Mouse (Mus musculus) intestine, embryonic 16.5 days (tissue): ENCODE data around the gene Chrnd. TPM values are rescaled to one million over a fixed set of nuclear protein-coding genes. Genes with fewer than 3 reads are reported as not detected.
A peak's percentile ranks its signal among the peaks of the same experiment; 100 is the strongest.

ENCODE experiments used
- ATAC-seq: fragments of 200-750 bp; cut with Nextera tagmentation; 2 replicates; pipeline ENCODE4 v1.8.0; 2017; ENCODE audit warnings: moderate TSS enrichment, moderate library complexity
- H3K27ac ChIP-seq: fragments of 300-500 bp; sonication (generic); 2 replicates; pipeline ENCODE4 v1.5.1; 2014; ENCODE audit warnings: mild to moderate bottlenecking, low read length
- H3K27me3 ChIP-seq: fragments of 300-500 bp; sonication (generic); replicated peaks from 2 replicates; pipeline ENCODE4 v1.6.1; 2014; ENCODE audit warnings: low read length, control low read depth, mixed read lengths; ENCODE audit not compliant: control insufficient read depth, insufficient read depth
- H3K36me3 ChIP-seq: fragments of 300-500 bp; sonication (generic); 2 replicates; pipeline ENCODE4 v1.6.1; 2014; ENCODE audit warnings: low read length, control low read depth; ENCODE audit not compliant: control insufficient read depth, insufficient read depth
- H3K4me1 ChIP-seq: fragments of 300-500 bp; sonication (generic); 2 replicates; pipeline ENCODE4 v1.6.1; 2014; ENCODE audit warnings: low read length, control low read depth, mixed read lengths; ENCODE audit not compliant: control insufficient read depth, insufficient read depth
- H3K4me2 ChIP-seq: fragments of 300-500 bp; sonication (generic); 2 replicates; pipeline ENCODE4 v1.6.1; 2014; ENCODE audit warnings: low read depth, low read length, control low read depth
- H3K4me3 ChIP-seq: fragments of 300-500 bp; sonication (generic); 2 replicates; pipeline ENCODE4 v1.5.1; 2014; ENCODE audit warnings: mild to moderate bottlenecking, low read length
- H3K9ac ChIP-seq: fragments of 300-500 bp; sonication (generic); 2 replicates; pipeline ENCODE4 v1.6.1; 2014; ENCODE audit warnings: low read depth, low read length
- H3K9me3 ChIP-seq: fragments of 300-500 bp; sonication (generic); 2 replicates; pipeline ENCODE4 v1.6.1; 2016; ENCODE audit warnings: low read length, control low read depth; ENCODE audit not compliant: control insufficient read depth
- WGBS: fragments of 180-500 bp; shearing (Covaris S2); extraction: QIAGEN DNeasy Blood & Tissue Kit; methylation state at CpG from one replicate; pipeline ENCODE4 v1.1.7; 2014; 5-methylcytosine and 5-hydroxymethylcytosine counted together
- polyA plus RNA-seq: library from polyadenylated mRNA; unstranded; fragments of >200 nt; fragmentation: Nextera tagmentation; extraction: Ambion mirVana; gene quantifications from 2 replicates; pipeline ENCODE4 v1.2.1, GENCODE M21; 2015

Chrnd gene
- polyA plus RNA-seq, 1 experiment from 2014 or later, result not detected

DNA sequence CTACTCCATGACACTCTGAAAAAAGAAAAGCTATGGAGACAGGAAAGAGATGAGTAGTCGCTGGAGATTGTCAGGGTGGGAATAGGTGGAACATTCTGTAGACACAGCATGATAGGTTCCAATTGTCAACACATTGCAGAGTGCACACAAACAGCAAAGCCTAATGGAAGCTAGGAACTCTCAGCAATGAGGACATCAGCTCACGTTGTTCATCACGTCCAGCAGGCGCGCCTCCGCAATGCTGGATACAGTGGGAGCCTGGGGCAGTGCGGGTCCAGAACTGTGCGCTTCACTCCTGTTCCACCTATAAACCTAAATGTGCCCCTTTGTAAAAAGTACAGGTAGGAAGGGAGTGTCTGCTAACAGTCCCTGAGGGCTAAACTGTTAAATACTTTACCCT, 52.6 kb downstream of the Chrnd start:
- ATAC-seq, result no peak
- no peaks in the 10 kb centered on the region for H3K9me3 ChIP-seq
- WGBS, result 89% methylated on average over 8 of the region's 8 CpGs

DNA sequence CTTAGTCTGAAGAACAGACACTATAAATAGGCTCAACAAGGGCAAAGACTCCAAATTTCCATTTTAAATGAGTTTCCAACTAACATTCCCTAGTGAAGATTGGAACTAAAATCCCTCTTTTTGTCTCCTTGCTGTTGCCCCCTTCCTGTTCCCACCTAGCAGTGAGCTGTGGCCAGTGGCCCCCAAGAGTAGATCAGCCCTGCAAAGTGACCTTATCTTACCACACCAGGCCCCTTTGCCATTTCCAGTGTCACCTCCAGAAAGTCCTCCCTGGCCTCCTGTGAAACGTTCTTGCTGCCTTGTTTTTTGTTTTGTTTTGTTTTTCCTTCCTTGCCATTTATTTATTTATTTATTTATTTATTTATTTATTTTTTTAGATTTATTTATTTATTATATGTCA, 55.0 kb downstream of the Chrnd start:
- Histone ChIP-seq H3K27ac (no peak overlapping the region), H3K36me3 (no peaks in the 10 kb centered on the region), H3K27me3 (no peaks in the 10 kb centered on the region), H3K4me2 (no peak overlapping the region), H3K9ac (no peak overlapping the region), H3K4me1 (no peaks in the 10 kb centered on the region), H3K9me3 (no peaks in the 10 kb centered on the region), H3K4me3 (no peak overlapping the region)
- WGBS, result 31% methylated on average over 1 of the region's 1 CpGs
- ATAC-seq, result no peak

More for the DNA sequence above, 52.6 kb downstream of the Chrnd start:
- Histone ChIP-seq H3K9ac (no peak overlapping the region), H3K4me3 (no peak overlapping the region), H3K27me3 (no peaks in the 10 kb centered on the region), H3K4me1 (no peaks in the 10 kb centered on the region), H3K27ac (no peak overlapping the region), H3K4me2 (no peak overlapping the region), H3K36me3 (no peaks in the 10 kb centered on the region)

DNA sequence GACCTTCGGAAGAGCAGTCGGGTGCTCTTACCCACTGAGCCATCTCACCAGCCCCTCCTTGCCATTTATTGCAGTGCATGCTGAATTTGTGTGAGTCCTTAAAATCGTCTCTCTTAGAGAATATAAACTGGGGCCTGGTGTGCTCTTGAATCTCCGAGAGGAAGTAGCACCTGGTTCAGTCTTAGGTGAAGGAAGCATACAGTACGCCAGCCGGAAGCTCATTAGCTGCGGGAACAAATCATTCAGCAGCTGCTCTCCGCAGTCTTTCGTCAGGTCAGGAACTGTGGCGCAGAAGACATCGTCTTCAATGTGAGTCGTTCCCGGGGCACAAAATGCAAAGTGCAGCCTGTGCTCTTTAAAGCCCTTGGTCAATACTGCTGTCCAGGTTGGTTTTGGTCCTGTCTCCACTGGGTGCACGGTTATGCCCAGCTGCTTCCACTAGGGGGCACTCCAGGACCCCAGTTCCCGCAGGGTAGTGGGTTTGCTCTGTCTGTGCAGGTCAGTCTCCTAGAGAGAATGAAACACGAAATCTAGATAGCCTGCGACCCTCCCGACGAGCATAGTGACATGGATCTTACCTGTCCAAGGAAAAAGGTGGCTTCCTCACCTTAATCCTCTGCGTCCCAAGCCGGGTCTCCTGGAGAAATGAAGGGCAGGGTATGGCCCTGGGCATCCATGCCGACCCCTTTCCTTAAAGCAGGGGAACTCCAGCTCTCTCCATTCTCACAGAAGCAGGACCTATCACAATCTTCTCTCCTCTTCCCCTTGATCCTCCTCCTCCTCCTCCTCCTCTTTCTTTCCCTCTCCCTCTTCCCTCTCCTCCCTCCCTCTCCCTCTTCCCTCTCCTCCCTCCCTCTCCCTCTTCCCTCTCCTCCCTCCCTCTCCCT, 55.8 kb downstream of the Chrnd start:
- Histone ChIP-seq H3K4me1 (no peaks in the 10 kb centered on the region), H3K4me2 (peak overlapping the region; percentile 36), H3K36me3 (no peaks in the 10 kb centered on the region), H3K9ac (no peak overlapping the region), H3K9me3 (no peaks in the 10 kb centered on the region), H3K27me3 (no peaks in the 10 kb centered on the region), H3K4me3 (no peak overlapping the region), H3K27ac (no peak overlapping the region)
- ATAC-seq, result peak; percentile 86
- WGBS, result 23% methylated on average over 22 of the region's 22 CpGs

Other genes with a start within 250 kb of the Chrnd start
- not detected in 2 replicates for gene Alppl2, start 100.7 kb upstream of the Chrnd start, polyA plus RNA-seq
- 256 and 345 TPM in 2 replicates for gene Alpi, start 89.0 kb upstream of the Chrnd start, polyA plus RNA-seq
- 0.10 TPM in 1 of 2 replicates, not detected in the other for gene Akp3, start 65.6 kb upstream of the Chrnd start, polyA plus RNA-seq
- gene Ecel1, start 34.1 kb upstream of the Chrnd start, polyA plus RNA-seq, result 0.95 and 1.1 TPM in 2 replicates
- not detected in 2 replicates for gene Prss56, start 7.3 kb upstream of the Chrnd start, polyA plus RNA-seq
- gene Chrng, start 14.1 kb downstream of the Chrnd start, polyA plus RNA-seq, result 0.13 and 0.21 TPM in 2 replicates
- 161 and 172 TPM in 2 replicates for gene Eif4e2, start 23.3 kb downstream of the Chrnd start, polyA plus RNA-seq
- gene Efhd1, start 73.8 kb downstream of the Chrnd start, polyA plus RNA-seq, result 1.2 and 1.8 TPM in 2 replicates
- gene Gigyf2, start 136.4 kb downstream of the Chrnd start, polyA plus RNA-seq, result 38.4 and 39.1 TPM in 2 replicates
- gene Kcnj13, start 204.1 kb downstream of the Chrnd start, polyA plus RNA-seq, result 0.48 and 0.62 TPM in 2 replicates